Mouse (Mus musculus) cerebellum, adult 2 months (tissue): ENCODE results near the gene Prom1. TPM values are rescaled to one million over a fixed set of nuclear protein-coding genes. Genes with fewer than 3 reads are reported as not detected.

Experiments used
- DNase-seq, 2 experiments: peaks; one replicate each; pipeline ENCODE4 v3.0.0; 2021
- H3K27ac ChIP-seq: fragments of 200-500 bp; 2 replicates; pipeline ENCODE4 v1.5.1; 2012; ENCODE audit warnings: low read length, control low read depth, inconsistent platforms; ENCODE audit not compliant: insufficient read depth
- H3K27me3 ChIP-seq: fragments of 200-500 bp; 2 replicates; pipeline ENCODE4 v1.6.1; 2012; ENCODE audit warnings: inconsistent platforms, mild to moderate bottlenecking, low read length, moderate library complexity; ENCODE audit not compliant: control insufficient read depth, insufficient read depth
- H3K4me1 ChIP-seq: fragments of 200-500 bp; 2 replicates; pipeline ENCODE4 v1.6.1; 2011; ENCODE audit warnings: low read length; ENCODE audit not compliant: control insufficient read depth, insufficient read depth
- H3K4me3 ChIP-seq: fragments of 200-500 bp; replicated peaks from 2 replicates; pipeline ENCODE3; 2011; ENCODE audit warnings: mild to moderate bottlenecking, low read depth, low read length, control low read depth; ENCODE audit not compliant: insufficient read depth
- CTCF ChIP-seq: fragments of 200-500 bp; IDR thresholded peaks from 2 replicates; pipeline ENCODE4 v1.5.1; 2011; ENCODE audit warnings: low read depth, mild to moderate bottlenecking, control low read depth, low read length, moderate library complexity, borderline replicate concordance; ENCODE audit not compliant: insufficient read depth
- POLR2A ChIP-seq: fragments of 200-500 bp; IDR thresholded peaks from 2 replicates; pipeline ENCODE4 v1.6.1; 2011; ENCODE audit warnings: low read length, control low read depth, borderline replicate concordance; ENCODE audit not compliant: insufficient read depth
- WGBS: fragments of 180-500 bp; shearing (Covaris S2); methylation state at CpG from one replicate; pipeline ENCODE4 v1.1.7; 2018; 5-methylcytosine and 5-hydroxymethylcytosine counted together
- polyA plus RNA-seq: library from polyadenylated mRNA; depleted of rRNA; stranded (reverse); fragments of >200 nt; gene quantifications from 2 replicates; pipeline ENCODE4 v1.2.3, GENCODE M21; 2012

Gene Prom1
- polyA plus RNA-seq, 1 experiment = 36.9 TPM

GRCm38 (mm10) chr5:44100187-44100543 is 1.7 kb downstream of the Prom1 start:
- peak overlapping the region; percentile 75 for H3K27ac ChIP-seq
- H3K4me1 ChIP-seq = peaks cover 17% of the 10 kb centered on the region
- peak overlapping the region; percentile 65 for H3K4me3 ChIP-seq
- no peaks in the 10 kb centered on the region for H3K27me3 ChIP-seq
- 4% methylated on average over 12 of the region's 12 CpGs for WGBS
- no peak for TF ChIP-seq CTCF
- TF ChIP-seq POLR2A = no peak
- DNase-seq = no peak

- DNase-seq = no peak
- Histone ChIP-seq H3K27me3 (no peaks in the 10 kb centered on the region), H3K4me3 (no peak overlapping the region), H3K27ac (no peak overlapping the region), H3K4me1 (peaks cover 28% of the 10 kb centered on the region)
- no peak for TF ChIP-seq POLR2A
- no peak for TF ChIP-seq CTCF
- WGBS = 87% methylated on average over 5 of the region's 5 CpGs
These were observed 4.8 kb downstream of the Prom1 start for GRCm38 (mm10) chr5:44096996-44097395.

- H3K4me3 ChIP-seq = no peak overlapping the region
- peaks cover 28% of the 10 kb centered on the region for H3K4me1 ChIP-seq
- 88% methylated on average over 10 of the region's 10 CpGs for WGBS
- no peaks in the 10 kb centered on the region for H3K27me3 ChIP-seq
- no peak for DNase-seq
- TF ChIP-seq POLR2A = no peak
- TF ChIP-seq CTCF = no peak
- H3K27ac ChIP-seq = no peak overlapping the region
These were observed 5.7 kb downstream of the Prom1 start for GRCm38 (mm10) chr5:44096106-44096505.

GRCm38 (mm10) chr5:44095697-44096096 is 6.1 kb downstream of the Prom1 start:
- no peak for TF ChIP-seq POLR2A
- 88% methylated on average over 7 of the region's 7 CpGs for WGBS

GRCm38 (mm10) chr5:44087034-44087433 is 14.8 kb downstream of the Prom1 start:
- Histone ChIP-seq H3K27me3 (no peaks in the 10 kb centered on the region), H3K27ac (0 out of 2 replicates have a peak overlapping the region, but pooled peaks have one; percentile 2), H3K4me3 (no peak overlapping the region), H3K4me1 (peaks cover 20% of the 10 kb centered on the region)
- WGBS = 45% methylated on average over 5 of the region's 5 CpGs
- TF ChIP-seq CTCF = peak; percentile 18; the same call in 1 of the 2 replicates
- TF ChIP-seq POLR2A = no peak
- DNase-seq = no peak

More at GRCm38 (mm10) chr5:44095697-44096096, 6.1 kb downstream of the Prom1 start:
- H3K27ac ChIP-seq = no peak overlapping the region
- no peak for DNase-seq
- no peak overlapping the region for H3K4me3 ChIP-seq
- no peaks in the 10 kb centered on the region for H3K27me3 ChIP-seq
- H3K4me1 ChIP-seq = peaks cover 28% of the 10 kb centered on the region

- no peak overlapping the region for H3K4me3 ChIP-seq
- 22% methylated on average over 7 of the region's 7 CpGs for WGBS
- TF ChIP-seq CTCF = no peak
- TF ChIP-seq POLR2A = no peak
- H3K4me1 ChIP-seq = peaks cover 20% of the 10 kb centered on the region
- peak; percentile 58 to 73 for DNase-seq
- H3K27ac ChIP-seq = peak overlapping the region; percentile 9; the same call in 1 of the 2 replicates
- H3K27me3 ChIP-seq = no peaks in the 10 kb centered on the region
These were observed 16.0 kb downstream of the Prom1 start for GRCm38 (mm10) chr5:44085871-44086270.

GRCm38 (mm10) chr5:44081108-44081507 is 20.7 kb downstream of the Prom1 start:
- H3K27me3 ChIP-seq = no peaks in the 10 kb centered on the region
- H3K4me1 ChIP-seq = peaks cover 14% of the 10 kb centered on the region; the same call in 1 of the 2 replicates
- H3K27ac ChIP-seq = no peak overlapping the region
- 83% methylated on average over 1 of the region's 1 CpGs for WGBS
- no peak for TF ChIP-seq POLR2A
- TF ChIP-seq CTCF = no peak
- no peak overlapping the region for H3K4me3 ChIP-seq
- DNase-seq = no peak

- peak in 1 of 2 experiments; percentile 27 for DNase-seq
- Histone ChIP-seq H3K27me3 (no peaks in the 10 kb centered on the region), H3K4me3 (no peak overlapping the region), H3K4me1 (peaks cover 7% of the 10 kb centered on the region; the same call in 1 of the 2 replicates), H3K27ac (0 out of 2 replicates have a peak overlapping the region, but pooled peaks have one; percentile 1)
- 34% methylated on average over 8 of the region's 8 CpGs for WGBS
- TF ChIP-seq POLR2A = no peak
- no peak for TF ChIP-seq CTCF
These were observed 21.4 kb downstream of the Prom1 start for GRCm38 (mm10) chr5:44080276-44081054.
